Mouse (Mus musculus) kidney, adult 2 months (tissue): ENCODE measurements around the gene Wdr54. TPM values are rescaled to one million over a fixed set of nuclear protein-coding genes. Genes with fewer than 3 reads are reported as not detected.

Source experiments
- DNase-seq: peaks from one replicate; pipeline ENCODE4 v3.0.0; 2021
- H3K27ac ChIP-seq: fragments of 200-500 bp; 2 replicates; pipeline ENCODE4 v1.5.1; 2012; ENCODE audit warnings: low read depth, low read length, control low read depth, inconsistent platforms; ENCODE audit not compliant: insufficient read depth
- H3K27me3 ChIP-seq: fragments of 200-500 bp; replicated peaks from 2 replicates; pipeline ENCODE4 v1.6.1; 2012; ENCODE audit warnings: mild to moderate bottlenecking, moderate library complexity, low read length, inconsistent platforms; ENCODE audit not compliant: control insufficient read depth, insufficient read depth
- H3K36me3 ChIP-seq: fragments of 200-500 bp; 2 replicates; pipeline ENCODE4 v1.6.1; 2012; ENCODE audit warnings: mild to moderate bottlenecking, moderate library complexity, low read length, inconsistent platforms; ENCODE audit not compliant: control insufficient read depth, insufficient read depth
- H3K4me1 ChIP-seq: fragments of 200-500 bp; 2 replicates; pipeline ENCODE4 v1.6.1; 2011; ENCODE audit warnings: low read length; ENCODE audit not compliant: control insufficient read depth, insufficient read depth
- H3K4me3 ChIP-seq: fragments of 200-500 bp; 2 replicates; pipeline ENCODE4 v1.5.1; 2011; ENCODE audit warnings: mild to moderate bottlenecking, low read depth, low read length, control low read depth; ENCODE audit not compliant: insufficient read depth
- CTCF ChIP-seq: fragments of 200-500 bp; conservative IDR thresholded peaks from 2 replicates; pipeline ENCODE4 v1.5.1; 2011; ENCODE audit warnings: low read depth, mild to moderate bottlenecking, control low read depth, low read length, moderate library complexity, mixed read lengths; ENCODE audit not compliant: insufficient read depth, insufficient read length
- POLR2A ChIP-seq: fragments of 200-500 bp; IDR thresholded peaks from one replicate; pipeline ENCODE4 v1.6.1; 2011; ENCODE audit warnings: low read depth, low read length, control low read depth
- WGBS: fragments of 180-500 bp; shearing (Covaris S2); methylation state at CpG from one replicate; pipeline ENCODE4 v1.1.7; 2018; 5-methylcytosine and 5-hydroxymethylcytosine counted together
- polyA plus RNA-seq: library from polyadenylated mRNA; depleted of rRNA; stranded (reverse); fragments of >200 nt; gene quantifications from 2 replicates; pipeline ENCODE4 v1.2.3, GENCODE M21; 2012

Gene Wdr54
- polyA plus RNA-seq, 1 experiment, result 4.7 TPM

- H3K27me3 ChIP-seq, result no peaks in the 10 kb centered on the region
- 51% methylated on average over 7 of the region's 7 CpGs for WGBS
- no peak for DNase-seq
- H3K4me1 ChIP-seq, result peaks cover 13% of the 10 kb centered on the region; the same call in 1 of the 2 replicates
- H3K36me3 ChIP-seq, result no peaks in the 10 kb centered on the region
- H3K4me3 ChIP-seq, result no peak overlapping the region
- TF ChIP-seq POLR2A (no peak), CTCF (no peak)
- no peak overlapping the region for H3K27ac ChIP-seq
Measured at GRCm38 (mm10) chr6:83119734-83120051, 36.5 kb downstream of the Wdr54 start.

DNA sequence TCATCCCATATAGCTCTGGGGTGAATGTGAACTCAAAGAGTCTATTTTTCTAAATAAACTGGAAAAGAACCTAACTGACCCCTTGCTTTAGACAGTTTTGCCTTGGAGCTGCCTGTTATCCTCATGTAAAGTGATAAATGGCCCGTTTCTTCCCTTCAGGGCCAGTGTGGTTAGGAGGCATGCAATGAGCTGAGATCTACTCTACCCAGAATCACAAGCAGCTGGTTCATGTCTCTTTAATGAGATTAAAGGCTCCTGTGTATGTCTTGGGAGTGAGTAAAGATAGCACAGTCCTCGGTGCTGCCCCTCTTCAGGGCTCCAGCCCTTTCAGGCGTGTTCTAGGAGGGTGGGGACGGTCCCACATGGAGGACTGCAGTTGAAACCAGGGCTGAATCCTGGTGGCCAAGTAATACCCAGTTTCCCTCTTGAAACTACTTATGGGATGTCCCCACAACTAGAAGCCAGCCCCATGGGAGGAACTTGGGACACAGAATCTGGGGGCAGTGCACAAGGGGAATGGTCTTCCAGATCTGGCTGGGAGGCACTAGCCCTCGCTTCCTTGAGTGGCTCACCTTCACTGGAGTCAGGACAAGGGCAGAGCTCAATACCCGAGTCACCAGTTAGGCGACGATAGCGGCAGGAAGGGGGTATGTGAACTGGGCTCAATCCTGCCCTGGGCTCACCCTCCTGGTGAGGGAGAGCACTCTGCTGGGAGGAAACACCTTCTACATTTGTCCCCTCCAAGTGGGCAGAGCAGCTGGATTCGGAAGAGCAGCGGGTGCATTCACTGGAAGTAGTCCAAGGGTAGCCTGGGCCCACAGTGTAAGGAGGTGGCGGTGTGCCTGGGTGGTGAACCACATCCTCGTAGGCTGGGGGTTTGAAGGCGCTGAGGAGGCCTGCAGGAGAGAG, 37.1 kb downstream of the Wdr54 start:
- 59% methylated on average over 14 of the region's 14 CpGs for WGBS

GRCm38 (mm10) chr6:83118369-83118768, 37.8 kb downstream of the Wdr54 start:
- TF ChIP-seq CTCF (no peak), POLR2A (no peak)
- 79% methylated on average over 11 of the region's 11 CpGs for WGBS
- Histone ChIP-seq H3K27me3 (no peaks in the 10 kb centered on the region), H3K4me1 (peaks cover 13% of the 10 kb centered on the region; the same call in 1 of the 2 replicates), H3K27ac (no peak overlapping the region), H3K4me3 (no peak overlapping the region), H3K36me3 (no peaks in the 10 kb centered on the region)
- no peak for DNase-seq

More for the DNA sequence above, 37.1 kb downstream of the Wdr54 start:
- peaks cover 13% of the 10 kb centered on the region; the same call in 1 of the 2 replicates for H3K4me1 ChIP-seq
- TF ChIP-seq POLR2A, result peak; percentile 10
- no peak for TF ChIP-seq CTCF
- no peak for DNase-seq
- no peaks in the 10 kb centered on the region for H3K27me3 ChIP-seq
- H3K27ac ChIP-seq, result no peak overlapping the region
- H3K36me3 ChIP-seq, result no peaks in the 10 kb centered on the region
- H3K4me3 ChIP-seq, result no peak overlapping the region

DNA sequence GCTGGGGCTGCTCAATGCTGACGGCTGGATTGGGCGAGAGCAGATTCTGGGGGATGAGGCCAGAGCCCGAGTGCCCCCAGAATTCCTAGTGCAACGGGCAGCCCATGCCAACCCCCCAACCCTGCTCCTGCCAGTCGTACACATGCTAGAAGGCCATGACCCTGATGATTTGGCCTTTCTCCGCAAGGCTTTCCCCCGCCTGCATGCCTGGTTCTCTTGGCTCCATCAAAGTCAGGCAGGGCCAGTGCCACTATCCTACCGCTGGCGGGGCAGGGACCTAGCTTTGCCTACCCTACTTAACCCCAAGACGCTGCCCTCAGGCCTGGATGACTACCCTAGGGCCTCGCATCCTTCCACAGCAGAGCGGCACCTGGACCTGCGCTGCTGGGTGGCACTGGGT, 38.6 kb downstream of the Wdr54 start:
- Histone ChIP-seq H3K4me1 (peaks cover 13% of the 10 kb centered on the region; the same call in 1 of the 2 replicates), H3K36me3 (no peaks in the 10 kb centered on the region), H3K27me3 (no peaks in the 10 kb centered on the region), H3K27ac (no peak overlapping the region), H3K4me3 (no peak overlapping the region)
- 90% methylated on average over 13 of the region's 13 CpGs for WGBS
- DNase-seq, result no peak
- TF ChIP-seq CTCF (no peak), POLR2A (no peak)

- no peaks in the 10 kb centered on the region for H3K36me3 ChIP-seq
- no peaks in the 10 kb centered on the region for H3K27me3 ChIP-seq
- DNase-seq, result no peak
- 83% methylated on average over 4 of the region's 4 CpGs for WGBS
- H3K4me3 ChIP-seq, result no peak overlapping the region
- no peak for TF ChIP-seq POLR2A
- no peak for TF ChIP-seq CTCF
- peaks cover 13% of the 10 kb centered on the region; the same call in 1 of the 2 replicates for H3K4me1 ChIP-seq
- no peak overlapping the region for H3K27ac ChIP-seq
Measured at GRCm38 (mm10) chr6:83117165-83117438, 39.1 kb downstream of the Wdr54 start.

GRCm38 (mm10) chr6:83116373-83117164, 39.6 kb downstream of the Wdr54 start:
- 72% methylated on average over 11 of the region's 11 CpGs for WGBS
- Histone ChIP-seq H3K27ac (no peak overlapping the region), H3K27me3 (no peaks in the 10 kb centered on the region), H3K4me1 (peaks cover 13% of the 10 kb centered on the region; the same call in 1 of the 2 replicates), H3K36me3 (no peaks in the 10 kb centered on the region), H3K4me3 (peak overlapping the region; percentile 97; the same call in 1 of the 2 replicates)
- no peak for DNase-seq
- TF ChIP-seq CTCF (no peak), POLR2A (no peak)

DNA sequence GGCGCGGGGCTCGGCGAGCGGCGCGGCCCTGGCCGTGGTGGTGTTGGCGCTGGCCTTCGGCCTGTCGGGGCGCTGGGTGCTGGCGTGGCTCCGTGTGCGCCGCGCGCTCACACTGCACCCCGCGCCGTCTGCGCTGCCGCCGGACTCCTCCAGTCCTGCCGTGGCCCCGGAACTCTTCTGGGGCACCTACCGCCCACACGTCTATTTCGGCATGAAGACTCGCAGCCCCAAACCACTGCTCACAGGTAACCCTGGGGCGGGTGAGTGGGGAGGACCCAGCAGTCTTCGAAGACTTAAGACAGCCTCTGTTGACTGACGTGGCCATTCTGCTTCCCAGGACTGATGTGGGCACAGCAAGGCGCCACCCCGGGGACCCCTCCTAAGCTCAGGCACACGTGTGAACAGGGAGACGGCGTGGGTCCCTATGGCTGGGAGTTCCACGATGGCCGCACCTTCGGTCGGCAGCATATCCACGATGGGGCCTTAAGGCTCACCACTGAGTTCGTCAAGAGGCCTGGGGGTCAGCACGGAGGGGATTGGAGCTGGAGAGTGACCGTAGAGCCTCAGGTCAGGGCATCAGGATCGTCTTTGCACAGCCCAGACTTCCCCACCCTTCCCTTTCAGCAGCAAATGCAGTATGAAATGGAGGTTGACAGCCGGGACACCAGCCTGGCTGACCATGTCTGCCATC, 40.4 kb downstream of the Wdr54 start:
- 1% methylated on average over 48 of the region's 48 CpGs for WGBS
- Histone ChIP-seq H3K27ac (no peak overlapping the region), H3K4me1 (peaks cover 13% of the 10 kb centered on the region; the same call in 1 of the 2 replicates), H3K4me3 (peak overlapping the region; percentile 97), H3K27me3 (no peaks in the 10 kb centered on the region), H3K36me3 (no peaks in the 10 kb centered on the region)
- TF ChIP-seq CTCF, result no peak
- no peak for TF ChIP-seq POLR2A
- DNase-seq, result no peak
